Mouse (Mus musculus) CD8-positive naive resting alpha-beta T cell, adult 2 months (primary cell): ENCODE measurements at regions not wholly inside any gene's neighbourhood (a gene's known extent, or its start where the extent isn't known, plus 50 kb on each side); places are given as distances from the start of the nearest gene placed in this dataset.

Experiments
- DNase-seq, 2 experiments: peaks; one replicate each; pipeline ENCODE4 v3.0.0; 2022; ENCODE audit warnings: low read depth in 2 of 2, low spot score in 2 of 2

DNA sequence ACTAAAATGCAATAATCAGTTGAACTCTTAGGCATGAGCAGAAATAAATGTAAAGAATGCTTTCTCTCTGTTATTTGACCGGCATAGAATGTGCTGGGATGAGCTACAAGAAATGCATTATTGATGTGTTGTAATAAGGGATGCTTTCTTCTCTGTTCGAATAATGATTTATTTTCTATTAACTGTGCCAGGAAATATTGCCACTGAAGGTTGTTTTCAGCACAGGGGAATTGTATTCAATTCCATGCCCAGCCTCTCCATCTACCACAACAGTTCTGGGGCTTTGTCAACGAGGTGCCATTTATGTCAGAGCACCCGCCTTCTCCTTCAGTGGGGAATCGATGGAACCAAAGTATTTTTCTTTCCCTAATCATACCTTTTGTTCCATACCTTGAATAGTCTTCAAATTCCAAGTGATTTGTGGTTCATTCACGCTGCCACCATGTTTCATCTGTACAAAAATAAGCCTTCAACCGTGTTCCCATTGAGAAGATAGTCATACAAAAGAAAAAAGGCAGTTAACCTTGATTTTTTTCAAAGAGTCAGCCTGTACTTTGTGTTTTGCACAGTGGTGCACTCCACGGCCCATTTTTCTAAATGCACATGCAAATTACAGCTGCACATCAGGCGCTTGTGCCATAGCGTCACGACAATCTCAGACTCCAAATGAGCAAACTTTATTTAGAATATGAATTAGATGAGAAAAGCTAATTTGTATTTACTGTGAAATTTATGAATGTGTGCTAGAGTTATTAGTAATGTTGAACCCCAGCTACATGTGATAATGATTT lies 65.1 kb upstream of the Gpr141 start:
- DNase-seq: no peak

DNA sequence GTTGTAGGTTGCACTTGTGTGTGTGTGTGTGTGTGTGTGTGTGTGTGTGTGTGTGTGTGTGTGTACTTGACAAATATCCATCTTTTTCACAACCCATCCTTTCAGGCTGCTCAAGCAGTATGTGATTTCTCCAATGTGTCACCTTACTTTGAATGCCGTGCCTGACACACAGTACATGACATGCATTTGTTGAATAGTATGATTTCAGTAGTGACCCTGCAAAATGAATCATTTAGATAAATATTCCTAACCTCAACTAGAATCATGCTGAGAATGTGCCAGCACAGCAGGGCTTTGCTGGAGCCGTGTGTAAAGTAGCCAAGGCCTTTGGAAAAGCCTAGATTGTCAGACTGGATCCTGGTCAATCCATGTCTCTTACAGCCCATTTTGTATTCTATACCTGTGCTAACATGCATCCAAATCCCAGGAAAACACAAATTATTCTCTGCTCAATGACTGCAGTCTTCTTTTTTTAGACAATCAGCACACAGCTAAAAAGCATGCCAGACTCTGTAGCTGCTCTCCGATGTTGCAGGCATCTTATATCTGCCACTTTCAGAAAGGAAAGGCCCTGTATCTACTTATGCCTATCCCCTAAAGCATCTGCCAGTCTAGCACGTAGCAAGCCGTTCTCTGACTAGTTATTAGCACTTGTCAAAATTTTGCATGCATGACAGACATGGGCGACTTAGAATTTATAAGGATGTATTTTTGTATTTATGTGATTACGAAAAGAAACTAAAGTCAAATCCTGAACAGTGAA lies 60.0 kb upstream of the Gpr141 start:
- DNase-seq: no peak

- no peak for DNase-seq
Observed at GRCm38 (mm10) chr13:19882889-19883288, 58.8 kb upstream of the Gpr141 start.

- no peak for DNase-seq
Observed at GRCm38 (mm10) chr13:19881772-19882171, 57.7 kb upstream of the Gpr141 start.

- no peak for DNase-seq
Observed at GRCm38 (mm10) chr13:19874621-19875249, 50.7 kb upstream of the Gpr141 start.
